Mouse (Mus musculus) frontal cortex, adult (tissue): ENCODE measurements around the gene Plce1.

ENCODE experiments used
- ATAC-seq: cut with Nextera tagmentation; 2 replicates; pipeline ENCODE4 v1.9.2; 2017; ENCODE audit warnings: mild to moderate bottlenecking, moderate library complexity, mixed read lengths; ENCODE audit not compliant: low TSS enrichment

Plce1 gene

GRCm38 (mm10) chr19:38820186-38820804, 339.4 kb downstream of the Plce1 start:
- no peak for ATAC-seq

GRCm38 (mm10) chr19:38833224-38833623, 352.3 kb downstream of the Plce1 start:
- ATAC-seq = no peak
